Mouse (Mus musculus): Measurements from ENCODE around the gene Zmynd10. TPM values are rescaled to one million over a fixed set of nuclear protein-coding genes. Genes with fewer than 3 reads are reported as not detected.

Zmynd10 gene
- total RNA-seq (2023), result 0.43 TPM in 1 of 4 replicates, not detected in the others

DNA sequence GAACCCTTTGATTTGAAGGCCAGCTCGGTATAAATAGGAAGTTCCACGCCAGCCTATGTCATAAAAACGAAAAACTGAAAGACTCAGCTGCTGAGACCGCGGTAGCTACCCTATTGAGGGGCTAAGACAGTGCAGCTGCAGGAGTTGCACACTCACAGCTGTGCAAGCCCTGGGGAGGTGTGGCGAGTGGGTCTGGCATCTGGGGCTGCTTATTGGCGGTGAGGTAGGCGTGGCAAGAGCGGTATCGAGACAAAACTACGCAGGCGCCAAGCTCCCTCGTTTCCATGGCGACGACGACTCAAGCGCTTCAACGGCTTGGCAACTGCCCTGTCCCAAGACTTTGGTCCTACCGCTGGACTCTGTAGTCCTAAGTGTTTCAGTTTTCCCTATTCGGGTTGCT is at the start of gene Zmynd10:
TSS of gene Zmynd10 (plus strand) at position 273 of the 400 bp plus-strand sequence.

DNA sequence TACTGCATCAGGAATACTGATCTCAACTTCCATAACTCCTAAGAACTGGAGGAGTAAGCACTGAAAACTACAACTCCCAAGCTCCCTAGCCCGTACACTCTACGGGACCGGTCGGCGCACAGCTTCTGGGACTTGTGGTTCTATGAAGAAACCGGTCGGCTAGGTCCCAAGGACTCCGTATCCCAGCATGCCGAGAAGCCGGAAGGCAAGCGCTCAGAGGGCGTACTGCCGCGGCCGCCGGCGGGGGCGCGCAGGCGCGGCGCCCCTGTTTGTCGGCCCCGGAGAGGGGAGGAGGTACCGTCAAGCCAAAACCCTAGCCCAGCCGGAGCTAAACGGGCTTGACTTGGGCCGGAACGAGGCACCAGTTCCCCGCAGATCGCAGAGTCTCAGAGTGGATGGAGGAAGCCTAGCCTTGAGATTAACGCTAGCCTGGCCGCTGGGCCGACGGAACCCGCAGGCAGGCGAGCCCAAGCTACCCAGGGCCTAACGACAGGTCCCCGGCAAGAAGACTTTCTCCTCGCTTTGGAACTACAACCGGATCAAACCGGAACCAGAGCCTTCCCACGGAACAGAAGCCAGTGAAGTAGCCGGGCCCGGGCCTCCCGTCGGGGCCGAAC is 13.2 kb upstream of the Zmynd10 start, which contains the start of gene Tmem115:
TSS of gene Tmem115 (plus strand) at position 155 of the 617 bp plus-strand sequence.

DNA sequence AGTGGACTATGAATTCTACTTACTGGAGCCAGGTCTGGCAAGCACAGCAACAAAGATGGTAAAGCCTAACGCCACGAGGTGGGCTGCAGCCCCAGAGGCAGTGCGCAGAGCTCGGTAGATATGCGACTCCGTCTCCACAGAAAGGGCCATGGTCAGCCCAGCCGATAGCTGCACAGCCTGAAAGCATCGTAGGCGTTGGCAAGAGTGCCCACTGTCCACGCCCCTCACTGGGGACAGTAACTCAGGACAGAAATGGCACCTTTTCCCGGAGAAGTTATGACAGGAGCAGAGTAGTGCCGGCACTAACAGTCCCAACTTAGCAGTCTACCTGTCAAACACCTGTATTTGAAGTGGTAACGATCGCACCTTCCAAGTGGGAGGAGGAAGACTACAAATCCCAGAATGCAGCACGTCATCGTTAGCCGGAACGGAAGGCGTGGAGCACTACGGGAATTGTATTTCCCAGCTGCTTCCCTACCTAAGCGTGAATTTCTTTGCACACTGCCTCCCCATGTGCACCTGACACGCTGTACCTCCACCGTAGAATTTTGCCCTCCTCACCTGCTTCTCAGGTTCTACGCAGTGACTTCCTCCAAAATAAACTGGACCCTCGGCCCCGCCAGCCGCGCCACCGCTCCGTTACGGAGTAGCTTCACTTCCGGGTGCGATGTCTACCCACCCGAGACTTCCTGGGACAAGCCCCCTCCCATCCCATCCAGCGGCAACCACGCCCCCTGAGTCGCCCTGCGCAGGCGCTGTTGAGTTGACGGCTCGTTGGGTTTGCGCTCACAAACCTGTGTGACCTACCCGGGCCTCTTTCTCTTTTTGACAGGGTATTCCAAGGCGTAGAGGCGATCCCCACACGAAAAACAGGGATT is 5.4 kb upstream of the Zmynd10 start, which contains the start of the genes Cyb561d2 and Nprl2:
TSS of gene Cyb561d2 (minus strand) at position 720 of the 878 bp plus-strand sequence.
TSS of gene Nprl2 (plus strand) at position 753 of the 878 bp plus-strand sequence.

DNA sequence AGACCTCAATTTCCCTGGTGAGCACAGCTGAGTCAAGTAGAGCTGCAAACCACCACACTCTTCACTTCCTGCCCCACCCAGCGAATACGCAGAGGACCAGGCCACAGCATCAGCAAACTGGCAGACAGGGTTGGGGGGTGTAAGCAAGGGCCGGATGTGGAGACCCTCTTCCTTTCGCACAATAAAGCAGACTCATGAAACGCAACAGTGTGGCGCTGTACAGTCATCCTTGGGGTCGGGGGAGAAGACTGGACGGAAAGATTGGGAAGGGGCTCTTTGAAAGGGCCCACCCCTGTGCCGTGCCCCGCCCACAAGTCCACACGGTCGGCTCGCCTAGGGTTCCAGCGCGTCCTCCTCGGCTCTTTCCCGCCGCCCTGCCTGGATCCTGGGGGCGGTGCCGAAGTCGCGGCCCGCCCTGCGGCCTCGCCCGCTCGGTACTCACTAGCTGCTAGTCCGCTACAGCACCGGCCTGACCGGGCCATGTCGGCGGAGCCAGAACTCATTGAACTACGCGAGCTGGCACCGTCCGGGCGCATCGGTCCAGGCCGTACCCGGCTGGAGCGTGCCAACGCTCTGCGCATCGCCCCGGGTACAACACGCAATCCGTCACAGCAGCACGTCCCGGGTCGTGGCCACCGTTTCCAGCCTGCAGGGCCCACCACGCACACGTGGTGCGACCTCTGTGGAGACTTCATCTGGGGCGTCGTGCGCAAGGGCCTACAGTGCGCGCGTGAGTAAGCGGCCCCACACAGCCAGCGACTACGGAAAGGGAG is 4.2 kb downstream of the Zmynd10 start, which contains the start of gene Rassf1:
TSS of gene Rassf1 (plus strand) at position 439 of the 773 bp plus-strand sequence.

DNA sequence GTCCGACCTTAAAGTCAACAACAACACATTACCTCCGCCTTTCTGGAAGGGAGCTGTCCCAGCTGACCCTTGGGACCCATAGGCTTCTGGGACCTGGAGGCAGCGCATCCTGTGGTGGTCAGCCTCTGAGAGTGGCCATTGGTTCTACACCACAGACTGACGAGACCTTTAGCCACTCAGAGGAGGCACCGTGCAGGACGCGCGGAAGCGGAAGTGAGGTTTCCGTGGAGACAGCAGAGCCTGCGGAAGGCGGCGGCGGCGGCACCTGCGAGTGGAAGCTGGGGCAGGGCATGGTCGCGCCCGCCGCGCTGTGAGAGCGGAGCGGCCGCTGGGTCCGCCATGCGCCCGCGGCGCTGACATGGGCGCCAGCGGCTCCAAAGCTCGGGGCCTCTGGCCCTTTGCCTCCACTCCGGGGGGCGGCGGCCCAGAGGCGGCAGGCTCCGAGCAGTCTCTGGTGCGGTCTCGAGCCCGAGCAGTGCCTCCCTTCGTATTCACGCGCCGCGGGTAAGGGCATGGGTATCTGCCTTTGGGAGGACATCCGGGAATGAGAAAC is 16.0 kb downstream of the Zmynd10 start, which contains the start of gene Tusc2:
TSS of gene Tusc2 (plus strand) at position 227 of the 553 bp plus-strand sequence.

DNA sequence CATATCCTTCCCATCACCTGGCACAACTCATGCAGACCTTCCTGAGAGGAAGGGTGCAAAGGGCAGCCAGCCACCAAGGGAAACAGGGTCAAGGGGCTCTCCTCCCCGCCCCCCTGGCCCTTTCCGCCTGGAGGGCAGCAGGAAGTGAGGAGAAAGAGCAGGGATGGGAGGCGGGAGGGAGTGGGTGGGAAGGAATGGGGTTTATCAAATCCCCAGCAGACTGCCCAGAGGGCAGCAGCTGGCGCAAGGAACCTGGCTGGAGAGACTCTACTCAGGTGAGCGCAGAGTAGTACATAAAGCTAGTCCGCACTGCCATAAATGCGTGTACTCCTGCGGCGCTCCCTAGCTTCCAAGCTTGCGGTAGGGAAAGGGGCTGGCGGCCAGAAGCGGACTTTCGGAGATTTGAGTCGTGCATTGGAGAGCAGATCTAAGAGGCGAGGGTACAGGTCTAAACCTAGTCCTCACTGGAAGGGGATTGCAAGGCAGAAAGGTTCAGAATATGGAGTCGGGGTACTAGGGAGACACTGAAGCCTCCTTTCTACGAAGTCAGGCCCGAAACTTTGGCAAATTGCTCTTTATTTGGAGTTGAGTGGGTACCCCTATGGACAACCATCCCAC is 20.7 kb downstream of the Zmynd10 start, which contains the start of gene Hyal2:
TSS of gene Hyal2 (plus strand) at position 244 of the 618 bp plus-strand sequence.

DNA sequence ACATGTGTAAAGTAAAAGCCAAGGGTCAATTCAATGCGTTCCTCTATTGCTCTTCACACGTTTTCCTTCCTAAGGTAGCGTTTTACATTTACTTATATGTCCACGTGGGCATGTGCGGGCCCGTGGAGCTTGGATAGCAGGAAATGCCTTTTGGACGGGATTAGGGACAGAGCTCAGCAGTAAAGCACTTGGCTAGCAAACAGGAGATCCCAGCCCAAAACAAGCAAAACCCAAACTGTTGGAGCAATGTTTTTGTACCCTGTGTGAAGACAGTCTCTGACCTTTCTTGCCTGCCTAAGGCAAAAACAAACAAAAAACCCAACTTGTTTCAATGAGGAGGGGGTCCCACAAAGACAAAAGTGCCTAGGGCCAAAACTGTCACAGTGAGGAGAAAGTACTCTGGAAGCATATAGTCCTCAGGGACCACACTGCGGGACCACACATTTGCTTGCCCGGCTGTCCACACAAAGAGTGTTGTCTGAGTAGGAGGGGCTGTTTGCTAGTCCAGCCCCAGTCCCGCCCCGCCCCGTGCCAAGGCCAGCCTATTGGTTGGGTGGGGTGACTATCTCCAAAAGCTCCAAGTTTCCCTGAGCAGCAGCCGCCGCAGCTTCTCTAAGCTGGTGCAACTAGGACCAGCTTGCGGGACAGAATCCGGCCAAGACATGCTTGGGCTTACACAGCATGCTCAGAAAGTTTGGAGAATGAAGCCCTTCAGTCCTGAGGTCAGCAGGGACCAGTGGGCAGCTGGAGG is 29.4 kb downstream of the Zmynd10 start, which contains the start of gene Hyal1:
TSS of gene Hyal1 (plus strand) at position 571 of the 751 bp plus-strand sequence.

DNA sequence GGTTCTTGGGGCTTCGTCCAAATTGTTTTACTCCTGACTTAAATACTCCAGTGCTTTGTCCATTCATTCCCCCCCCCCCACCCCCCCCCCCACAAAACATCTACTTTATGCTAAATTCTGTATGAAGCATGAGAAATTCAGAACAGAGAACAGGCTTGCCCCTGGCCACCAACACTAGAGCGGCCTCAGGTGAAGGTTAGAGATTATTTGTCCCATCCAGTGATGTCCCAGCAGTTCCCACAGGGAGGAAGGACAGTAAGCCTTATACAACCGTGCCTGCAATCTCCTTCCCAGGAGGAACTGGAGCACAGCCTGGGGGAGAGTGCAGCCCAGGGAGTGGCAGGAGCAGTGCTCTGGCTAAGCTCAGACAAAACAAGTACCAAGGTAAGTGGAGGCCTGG is 31.5 kb downstream of the Zmynd10 start, which contains the start of gene Naa80:
TSS of gene Naa80 (plus strand) at position 301 of the 400 bp plus-strand sequence.

DNA sequence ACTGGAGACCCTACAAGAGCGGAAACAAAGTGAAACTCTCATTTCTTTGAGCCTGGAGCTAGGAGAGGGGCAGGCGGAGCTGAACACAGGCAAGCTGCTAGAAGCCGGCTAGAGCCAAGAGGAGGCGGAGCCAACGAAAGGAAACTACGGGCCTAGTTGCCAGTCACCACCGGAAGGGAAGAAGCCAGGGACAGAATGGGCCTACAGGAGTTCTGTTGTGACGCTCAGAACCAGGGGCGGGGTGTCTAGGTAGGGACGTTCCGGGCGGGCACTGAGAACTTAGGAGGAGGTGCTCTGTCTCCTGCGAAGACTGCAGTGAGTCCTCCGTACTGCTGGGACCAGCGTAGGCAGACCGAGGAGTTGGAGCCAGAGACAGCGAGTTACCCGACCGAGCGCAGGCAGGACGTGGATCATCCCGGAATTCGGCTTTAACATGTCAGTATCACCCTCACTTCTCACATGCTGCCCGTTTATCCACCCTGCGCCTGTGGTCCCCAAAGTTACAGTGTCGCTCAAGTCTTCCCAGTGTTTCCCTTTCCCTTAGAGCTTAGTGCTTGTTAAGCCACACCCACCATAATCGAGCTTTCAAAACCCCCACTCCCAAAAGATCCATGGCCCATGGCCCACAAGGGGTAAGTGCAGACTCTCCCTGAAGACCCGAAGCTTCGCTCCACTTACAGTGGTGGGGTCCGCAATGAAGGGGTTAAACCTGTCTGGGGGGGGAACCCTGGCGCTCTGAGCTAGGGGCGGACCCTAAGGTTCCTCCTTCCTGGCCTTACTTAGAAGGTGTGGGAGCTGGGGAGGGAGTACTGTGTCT is 33.6 kb downstream of the Zmynd10 start, which contains the start of gene Hyal3:
TSS of gene Hyal3 (plus strand) at position 318 of the 817 bp plus-strand sequence.

DNA sequence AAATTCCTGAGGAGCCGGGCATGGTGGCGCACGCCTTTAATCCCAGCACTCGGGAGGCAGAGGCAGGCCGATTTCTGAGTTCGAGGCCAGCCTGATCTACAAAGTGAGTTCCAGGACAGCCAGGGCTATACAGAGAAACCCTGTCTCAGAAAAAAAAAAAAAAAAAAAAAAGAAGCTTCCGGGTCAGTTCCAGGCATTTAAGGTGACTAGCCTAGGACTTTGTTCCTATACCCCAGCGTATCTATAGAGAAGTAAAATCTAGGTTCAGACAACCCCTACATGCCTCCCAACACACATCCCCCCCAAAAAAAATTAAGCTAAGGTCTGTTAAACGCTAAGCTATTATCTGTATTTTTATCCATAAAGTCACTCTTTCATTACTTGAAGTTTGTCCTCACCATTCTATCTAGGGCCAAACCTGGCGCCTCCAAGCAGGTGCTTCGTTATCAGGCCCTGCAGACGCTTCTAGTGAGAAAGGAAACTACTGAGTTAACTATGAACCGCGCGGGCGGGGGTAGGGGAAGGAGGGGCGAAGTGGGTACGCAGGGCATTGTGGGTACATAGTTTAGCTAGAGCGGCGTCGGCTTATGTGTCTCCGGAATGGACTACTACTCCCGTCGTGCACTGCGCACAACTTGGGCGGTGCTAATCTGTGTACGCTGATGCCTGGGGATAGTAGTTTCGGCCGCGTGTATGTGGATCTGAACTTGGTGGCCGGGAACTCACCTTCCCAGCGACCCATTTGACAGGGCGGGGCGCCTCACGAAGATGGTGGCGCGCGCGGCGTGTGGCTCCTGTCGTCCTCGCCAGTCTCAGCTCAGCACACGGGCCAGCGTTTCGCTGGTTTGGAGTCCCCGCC is 40.1 kb downstream of the Zmynd10 start, which contains the start of gene Ifrd2:
TSS of gene Ifrd2 (plus strand) at position 669 of the 859 bp plus-strand sequence.

Other genes with a start within 250 kb of the Zmynd10 start
- gene Hemk1, start 208.9 kb upstream of the Zmynd10 start, total RNA-seq (2023), result 10.8 to 17.7 TPM (median 14.9 TPM) in 4 replicates
- 0.29 to 1.5 TPM (median 0.60 TPM) in 4 replicates for gene 6430571L13Rik, start 206.7 kb upstream of the Zmynd10 start, total RNA-seq (2023)
- gene Cacna2d2, start 147.7 kb upstream of the Zmynd10 start, total RNA-seq (2023), result 1.4 to 1.8 TPM (median 1.6 TPM) in 4 replicates
- 19.8 to 26.6 TPM (median 22.1 TPM) in 4 replicates for gene Tmem115, start 13.4 kb upstream of the Zmynd10 start, total RNA-seq (2023)
- 10.3 to 16.0 TPM (median 14.3 TPM) in 4 replicates for gene Cyb561d2, start 5.1 kb upstream of the Zmynd10 start, total RNA-seq (2023)
- 19.0 to 32.3 TPM (median 21.9 TPM) in 4 replicates for gene Nprl2, start 5.1 kb upstream of the Zmynd10 start, total RNA-seq (2023)
- 61.6 to 76.5 TPM (median 70.1 TPM) in 4 replicates for gene Rassf1, start 4.3 kb downstream of the Zmynd10 start, total RNA-seq (2023)
- gene Tusc2, start 16.0 kb downstream of the Zmynd10 start, total RNA-seq (2023), result 17.9 to 29.2 TPM (median 20.7 TPM) in 4 replicates
- gene Hyal2, start 20.6 kb downstream of the Zmynd10 start, total RNA-seq (2023), result 2.1 to 7.1 TPM (median 4.7 TPM) in 4 replicates
- gene Hyal1, start 29.6 kb downstream of the Zmynd10 start, total RNA-seq (2023), result 3.0 to 4.0 TPM (median 3.7 TPM) in 4 replicates
- gene Naa80, start 31.6 kb downstream of the Zmynd10 start, total RNA-seq (2023), result 9.0 to 13.7 TPM (median 10.8 TPM) in 4 replicates
- 1.6 to 2.9 TPM (median 2.3 TPM) in 4 replicates for gene Hyal3, start 33.5 kb downstream of the Zmynd10 start, total RNA-seq (2023)
- gene Ifrd2, start 40.3 kb downstream of the Zmynd10 start, total RNA-seq (2023), result 20.1 to 26.5 TPM (median 22.5 TPM) in 4 replicates
- gene Sema3b, start 61.9 kb downstream of the Zmynd10 start, total RNA-seq (2023), result 0.27 to 0.94 TPM (median 0.52 TPM) in 4 replicates
- gene Gnai2, start 88.1 kb downstream of the Zmynd10 start, total RNA-seq (2023), result 568 to 620 TPM (median 596 TPM) in 4 replicates
- gene Slc38a3, start 122.2 kb downstream of the Zmynd10 start, total RNA-seq (2023), result not detected in 4 replicates
- 1.3 TPM in 2 of 4 replicates, not detected in the others for gene Gnat1, start 132.4 kb downstream of the Zmynd10 start, total RNA-seq (2023)
- gene Sema3f, start 163.2 kb downstream of the Zmynd10 start, total RNA-seq (2023), result 0.25 to 0.69 TPM (median 0.57 TPM) in 3 of 4 replicates, not detected in the other
- 283 to 337 TPM (median 297 TPM) in 4 replicates for gene Rbm5, start 223.7 kb downstream of the Zmynd10 start, total RNA-seq (2023)